Comparison of ENCODE assay signal across 17 mouse cellular contexts in the genomic region with DNA sequence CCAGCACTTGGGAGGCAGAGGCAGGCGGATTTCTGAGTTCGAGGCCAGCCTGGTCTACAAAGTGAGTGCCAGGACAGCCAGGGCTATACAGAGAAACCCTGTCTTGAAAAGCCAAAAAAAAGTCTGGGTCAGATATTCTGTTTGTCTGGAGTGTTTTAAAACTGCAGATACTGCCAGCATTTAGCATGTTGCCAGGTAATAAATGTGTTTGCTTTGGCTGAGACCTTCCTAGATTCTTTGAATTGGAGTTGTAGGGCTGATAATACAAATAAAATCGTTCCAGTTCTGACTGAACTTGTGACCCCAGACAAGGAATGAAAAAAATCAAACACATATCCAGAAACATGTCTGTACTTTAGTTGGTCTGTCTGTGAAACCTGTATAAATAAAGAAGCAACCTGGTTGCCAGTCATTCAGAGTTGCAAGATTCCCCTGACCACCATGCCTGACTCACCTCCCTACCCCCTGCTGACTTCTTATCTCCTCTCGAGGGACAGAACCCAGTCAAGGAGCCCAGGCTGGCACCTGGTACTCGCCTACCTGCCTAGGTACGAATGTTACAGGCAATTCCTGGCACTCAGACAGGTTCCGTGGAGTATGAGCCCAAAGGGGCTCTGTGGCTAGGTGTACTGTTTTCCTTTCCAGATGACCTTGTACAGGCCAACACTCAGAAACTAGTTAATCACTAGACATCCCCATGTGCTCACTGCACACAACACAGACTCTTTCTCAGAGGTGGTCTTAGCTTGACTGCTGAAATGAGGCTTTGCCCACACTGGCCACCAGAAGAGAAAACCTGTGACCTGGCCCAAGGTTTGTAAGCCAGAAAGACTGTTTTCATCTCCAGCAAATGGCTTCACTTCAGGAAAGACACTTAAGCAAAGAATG. TPM values are rescaled to one million over a fixed set of nuclear protein-coding genes. Genes with fewer than 3 reads are reported as not detected.
A peak's percentile ranks its signal among the peaks of the same experiment; 100 is the strongest.
DNase-seq lines count a peak whose midpoint lies in the region; ATAC-seq and TF ChIP-seq lines count a peak whose summit lies in the region.
"Had no signal": no experiment of that assay in that cellular context is flagged by ENCODE, and none has a peak within 500 bp of the region (broad histone marks: within the 10 kb centered on the region; RNA-seq: fewer than 3 reads in every experiment).

No protein-coding gene starts in this region.

- peak; percentile 87 for DNase-seq in heart, adult 11 months
- DNase-seq in heart, postnatal 14 days, result no peak
- DNase-seq in kidney, postnatal 14 days, result peak; percentile 31
- no peak for DNase-seq in kidney, adult 11 months
- peak; percentile 27 for DNase-seq in lung, adult 2 months
- no peak for DNase-seq in cerebellum, postnatal 25 days
- no peak for DNase-seq in layer of hippocampus, adult 8-10 months (ENCODE audit: low spot score in 2 of 2)
- DNase-seq: cerebellum, adult 11-12 months; thymus, adult 18-20 months had no signal

- H3K27me3 ChIP-seq in stomach, embryonic 16.5 days (ENCODE audit: control insufficient read depth, insufficient read depth, low read length), result no peaks in the 10 kb centered on the region
- H3K27me3 ChIP-seq: CH12.LX; forebrain, embryonic 13.5 days; midbrain, embryonic 15.5 days; neural tube, embryonic 12.5 days; Patski had no signal

- 0 out of 2 replicates have a peak, but pooled peaks have one; percentile 27 for ATAC-seq in stomach, embryonic 16.5 days (ENCODE audit: insufficient read depth, low FRiP score)
- ATAC-seq: forebrain, embryonic 13.5 days; hindbrain, embryonic 16.5 days; midbrain, embryonic 15.5 days; Patski had no signal

- 70% methylated on average over 7 of the region's 7 CpGs for WGBS in lung, adult 2 months
- WGBS in stomach, embryonic 16.5 days, result 60% methylated on average over 7 of the region's 7 CpGs

- H3K4me2 ChIP-seq in stomach, embryonic 16.5 days (ENCODE audit: low read depth, low read length), result no peak overlapping the region
- H3K4me2 ChIP-seq: forebrain, embryonic 13.5 days; midbrain, embryonic 15.5 days; neural tube, embryonic 12.5 days had no signal

- no peaks in the 10 kb centered on the region for H3K9me3 ChIP-seq in stomach, embryonic 16.5 days (replicated peaks; ENCODE audit: control insufficient read depth, low read length)
- H3K9me3 ChIP-seq: forebrain, embryonic 13.5 days; midbrain, embryonic 15.5 days; neural tube, embryonic 12.5 days had no signal

- no peaks in the 10 kb centered on the region for H3K4me1 ChIP-seq in lung, adult 2 months (ENCODE audit: control insufficient read depth, insufficient read depth, low read length)
- peaks cover 16% of the 10 kb centered on the region for H3K4me1 ChIP-seq in stomach, embryonic 16.5 days (ENCODE audit: control insufficient read depth, insufficient read depth, low read length)
- H3K4me1 ChIP-seq: forebrain, embryonic 13.5 days; midbrain, embryonic 15.5 days; neural tube, embryonic 12.5 days had no signal

- TF ChIP-seq POLR2A in lung, adult 2 months (IDR thresholded peaks at IDR 0.05; ENCODE audit: borderline replicate concordance, extremely low read depth, low read depth, low read length), result no peak

- H3K27ac ChIP-seq in stomach, embryonic 16.5 days (ENCODE audit: low read length), result peak overlapping the region; percentile 73
- H3K27ac ChIP-seq: forebrain, embryonic 13.5 days; macrophage; midbrain, embryonic 15.5 days; neural tube, embryonic 12.5 days had no signal

- H3K9ac ChIP-seq in stomach, embryonic 16.5 days (ENCODE audit: low read length), result no peak overlapping the region
- H3K9ac ChIP-seq: forebrain, embryonic 13.5 days; midbrain, embryonic 15.5 days; neural tube, embryonic 12.5 days had no signal

- no peaks in the 10 kb centered on the region for H3K36me3 ChIP-seq in stomach, embryonic 16.5 days (ENCODE audit: control insufficient read depth, insufficient read depth, low read length)
- H3K36me3 ChIP-seq: midbrain, embryonic 15.5 days had no signal

- H3K4me3 ChIP-seq in lung, adult 2 months (replicated peaks; ENCODE audit: extremely low read depth, low read depth, low read length), result no peak overlapping the region
- H3K4me3 ChIP-seq in stomach, embryonic 16.5 days (replicated peaks; ENCODE audit: low read length), result no peak overlapping the region
- H3K4me3 ChIP-seq: forebrain, embryonic 13.5 days; midbrain, embryonic 15.5 days; neural tube, embryonic 12.5 days had no signal

- intact Hi-C loops in heart, postnatal 14 days (cut with DNase I), result no loop called here

- TF ChIP-seq CTCF in lung, adult 2 months (IDR thresholded peaks at IDR 0.05; ENCODE audit: insufficient read depth, low read length), result no peak

RNA-seq across cellular contexts. Expression of a gene that starts 19.4 kb away (rescaled TPM):
- total RNA-seq in heart, postnatal 14 days (2021), result 100 to 1,000 TPM in 1 of 2 experiments, 10 to 100 TPM in 1; 96.8 to 105 TPM
- 24.4 and 29.4 TPM in 2 replicates for polyA plus RNA-seq in lung, adult 2 months (2012; rRNA removed)
- 106 and 120 TPM in 2 replicates for polyA plus RNA-seq in stomach, embryonic 16.5 days (2015; fragmentation: Nextera tagmentation; extraction: Ambion mirVana)
- total RNA-seq in layer of hippocampus, adult 8-10 months (2022), result 10 to 100 TPM; 66.5 to 82.1 (median 75.2) TPM

Comparison
In these comparisons a context has a peak if more than half of its experiments do, and no peak if none do; other contexts are left out.
1. DNase-seq: peak in heart, adult 11 months (single experiment), kidney, postnatal 14 days (single experiment) and lung, adult 2 months (single experiment); none in heart, postnatal 14 days (0 of 2), kidney, adult 11 months (single experiment), cerebellum, postnatal 25 days (0 of 2) and layer of hippocampus, adult 8-10 months (0 of 2).